Mouse (Mus musculus): Measurements from ENCODE around the gene Abca3. TPM values are rescaled to one million over a fixed set of nuclear protein-coding genes. Genes with fewer than 3 reads are reported as not detected.
"Not testable (repeated sequence)": the region's sequence is repeated elsewhere in the genome, so short reads cannot be mapped to it uniquely, and the experiment has no call there.

Abca3 gene
- polyA plus RNA-seq, 1 experiment: 32.6 TPM

DNA sequence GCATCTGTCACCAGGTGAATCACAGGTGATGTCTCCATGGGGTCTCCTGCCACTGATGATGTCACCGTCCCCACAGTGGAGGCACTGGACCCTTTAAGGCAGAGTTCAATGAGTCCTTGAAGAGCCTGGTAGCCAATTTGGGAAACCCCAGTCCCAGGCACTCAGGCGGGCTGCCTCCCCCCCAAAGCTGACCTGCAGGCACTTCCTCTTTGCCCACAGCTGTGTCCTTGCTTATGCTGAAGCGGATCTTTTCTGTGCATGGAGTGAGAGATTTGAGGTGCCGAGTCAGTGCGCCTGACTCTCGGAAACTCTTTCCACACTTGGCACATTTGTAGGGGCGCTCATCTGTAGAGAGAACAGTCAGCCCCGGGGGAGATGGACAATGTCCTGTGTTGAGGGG lies 94.8 kb downstream of the Abca3 start:
- Histone ChIP-seq H3K27me3 (ENCODE audit: control insufficient read depth, insufficient read depth, low read length) (no peaks in the 10 kb centered on the region), H3K27ac (ENCODE audit: insufficient read depth, low read length) (no peak overlapping the region), H3K36me3 (ENCODE audit: control insufficient read depth, insufficient read depth, low read length) (peaks cover 50% of the 10 kb centered on the region), H3K4me3 (ENCODE audit: extremely low read depth, insufficient read depth, insufficient read length) (no peak overlapping the region), H3K4me1 (ENCODE audit: control insufficient read depth, insufficient read depth, insufficient read length) (no peaks in the 10 kb centered on the region)
- DNase-seq (ENCODE audit: low read depth in 1 of 2, low spot score in 2 of 2): no peak
- no peak for TF ChIP-seq POLR2A (IDR thresholded peaks at IDR 0.05; ENCODE audit: low read depth, low read length)
- TF ChIP-seq CTCF (IDR thresholded peaks at IDR 0.05; ENCODE audit: extremely low read depth, insufficient read depth, insufficient read length, insufficient replicate concordance): no peak
- WGBS: 81% methylated on average over 8 of the region's 8 CpGs

DNA sequence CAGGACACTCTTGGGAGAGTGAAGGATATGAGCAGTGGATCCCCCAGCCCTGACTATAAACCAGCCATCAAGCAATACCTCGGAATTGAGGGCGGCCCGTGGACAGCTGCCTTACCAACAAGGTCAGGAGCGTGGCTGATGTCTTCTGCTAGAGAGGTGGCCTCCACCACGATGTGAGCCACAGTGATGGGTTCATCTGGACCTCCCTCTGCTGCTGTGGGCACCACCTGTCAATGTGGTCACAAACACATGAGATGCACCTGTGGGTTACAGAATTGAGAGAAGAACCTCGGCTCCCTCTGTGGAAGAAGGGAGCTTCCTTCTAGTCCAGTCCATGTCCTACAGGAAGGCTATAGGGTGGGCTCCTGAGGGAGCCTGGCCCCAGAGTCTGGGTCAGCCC lies 97.8 kb downstream of the Abca3 start:
- WGBS: 78% methylated on average over 6 of the region's 6 CpGs
- no peak overlapping the region for H3K27ac ChIP-seq (ENCODE audit: insufficient read depth, low read length)
- DNase-seq (ENCODE audit: low read depth in 1 of 2, low spot score in 2 of 2): no peak
- H3K36me3 ChIP-seq (ENCODE audit: control insufficient read depth, insufficient read depth, low read length): peaks cover 44% of the 10 kb centered on the region
- no peaks in the 10 kb centered on the region for H3K27me3 ChIP-seq (ENCODE audit: control insufficient read depth, insufficient read depth, low read length)
- H3K4me3 ChIP-seq (ENCODE audit: extremely low read depth, insufficient read depth, insufficient read length): no peak overlapping the region
- no peaks in the 10 kb centered on the region; the same call in 1 of the 2 replicates for H3K4me1 ChIP-seq (ENCODE audit: control insufficient read depth, insufficient read depth, insufficient read length)
- TF ChIP-seq POLR2A (IDR thresholded peaks at IDR 0.05; ENCODE audit: low read depth, low read length): no peak
- no peak for TF ChIP-seq CTCF (IDR thresholded peaks at IDR 0.05; ENCODE audit: extremely low read depth, insufficient read depth, insufficient read length, insufficient replicate concordance)

GRCm38 (mm10) chr17:24451220-24451619 lies 99.5 kb downstream of the Abca3 start:
- Histone ChIP-seq H3K4me3 (ENCODE audit: extremely low read depth, insufficient read depth, insufficient read length) (no peak overlapping the region), H3K36me3 (ENCODE audit: control insufficient read depth, insufficient read depth, low read length) (peaks cover 29% of the 10 kb centered on the region), H3K4me1 (ENCODE audit: control insufficient read depth, insufficient read depth, insufficient read length) (no peaks in the 10 kb centered on the region; the same call in 1 of the 2 replicates), H3K27ac (ENCODE audit: insufficient read depth, low read length) (no peak overlapping the region), H3K27me3 (ENCODE audit: control insufficient read depth, insufficient read depth, low read length) (no peaks in the 10 kb centered on the region)
- 97% methylated on average over 6 of the region's 6 CpGs for WGBS
- TF ChIP-seq CTCF (IDR thresholded peaks at IDR 0.05; ENCODE audit: extremely low read depth, insufficient read depth, insufficient read length, insufficient replicate concordance) (no peak), POLR2A (IDR thresholded peaks at IDR 0.05; ENCODE audit: low read depth, low read length) (no peak)
- DNase-seq (ENCODE audit: low read depth in 1 of 2, low spot score in 2 of 2): no peak

GRCm38 (mm10) chr17:24453372-24453771 lies 101.6 kb downstream of the Abca3 start:
- TF ChIP-seq CTCF (IDR thresholded peaks at IDR 0.05; ENCODE audit: extremely low read depth, insufficient read depth, insufficient read length, insufficient replicate concordance) (no peak), POLR2A (IDR thresholded peaks at IDR 0.05; ENCODE audit: low read depth, low read length) (no peak)
- no peak overlapping the region for H3K4me3 ChIP-seq (ENCODE audit: extremely low read depth, insufficient read depth, insufficient read length)
- no peak for DNase-seq (ENCODE audit: low read depth in 1 of 2, low spot score in 2 of 2)
- H3K4me1 ChIP-seq (ENCODE audit: control insufficient read depth, insufficient read depth, insufficient read length): no peaks in the 10 kb centered on the region; the same call in 1 of the 2 replicates
- H3K27me3 ChIP-seq (ENCODE audit: control insufficient read depth, insufficient read depth, low read length): no peaks in the 10 kb centered on the region
- no peak overlapping the region for H3K27ac ChIP-seq (ENCODE audit: insufficient read depth, low read length)
- H3K36me3 ChIP-seq (ENCODE audit: control insufficient read depth, insufficient read depth, low read length): peaks cover 9% of the 10 kb centered on the region
- 78% methylated on average over 2 of the region's 2 CpGs for WGBS

GRCm38 (mm10) chr17:24454218-24454755 lies 102.5 kb downstream of the Abca3 start:
- TF ChIP-seq POLR2A (IDR thresholded peaks at IDR 0.05; ENCODE audit: low read depth, low read length) (no peak), CTCF (IDR thresholded peaks at IDR 0.05; ENCODE audit: extremely low read depth, insufficient read depth, insufficient read length, insufficient replicate concordance) (no peak)
- Histone ChIP-seq H3K27me3 (ENCODE audit: control insufficient read depth, insufficient read depth, low read length) (no peaks in the 10 kb centered on the region), H3K27ac (ENCODE audit: insufficient read depth, low read length) (peak overlapping the region; percentile 94), H3K4me3 (ENCODE audit: extremely low read depth, insufficient read depth, insufficient read length) (peak overlapping the region; percentile 86), H3K4me1 (ENCODE audit: control insufficient read depth, insufficient read depth, insufficient read length) (no peaks in the 10 kb centered on the region; the same call in 1 of the 2 replicates), H3K36me3 (ENCODE audit: control insufficient read depth, insufficient read depth, low read length) (peaks cover 6% of the 10 kb centered on the region)
- 2% methylated on average over 14 of the region's 14 CpGs for WGBS
- no peak for DNase-seq (ENCODE audit: low read depth in 1 of 2, low spot score in 2 of 2)

- Histone ChIP-seq H3K4me3 (ENCODE audit: extremely low read depth, insufficient read depth, insufficient read length) (peak overlapping the region; percentile 86), H3K27me3 (ENCODE audit: control insufficient read depth, insufficient read depth, low read length) (no peaks in the 10 kb centered on the region), H3K36me3 (ENCODE audit: control insufficient read depth, insufficient read depth, low read length) (peaks cover 2% of the 10 kb centered on the region; the same call in 1 of the 2 replicates), H3K27ac (ENCODE audit: insufficient read depth, low read length) (peak overlapping the region; percentile 94), H3K4me1 (ENCODE audit: control insufficient read depth, insufficient read depth, insufficient read length) (no peaks in the 10 kb centered on the region; the same call in 1 of the 2 replicates)
- peak; percentile 84 for TF ChIP-seq POLR2A (IDR thresholded peaks at IDR 0.05; ENCODE audit: low read depth, low read length)
- no peak for TF ChIP-seq CTCF (IDR thresholded peaks at IDR 0.05; ENCODE audit: extremely low read depth, insufficient read depth, insufficient read length, insufficient replicate concordance)
- WGBS: under 1% methylated on average over 67 of the region's 67 CpGs
- peak; percentile 99 to 100 for DNase-seq (ENCODE audit: low read depth in 1 of 2, low spot score in 2 of 2)
These were observed 103.2 kb downstream of the Abca3 start for GRCm38 (mm10) chr17:24454756-24455522.

GRCm38 (mm10) chr17:24455523-24456206 lies 103.9 kb downstream of the Abca3 start:
- H3K36me3 ChIP-seq (ENCODE audit: control insufficient read depth, insufficient read depth, low read length); H3K4me3 ChIP-seq (ENCODE audit: extremely low read depth, insufficient read depth, insufficient read length); H3K27ac ChIP-seq (ENCODE audit: insufficient read depth, low read length); DNase-seq (ENCODE audit: low read depth in 1 of 2, low spot score in 2 of 2); H3K27me3 ChIP-seq (ENCODE audit: control insufficient read depth, insufficient read depth, low read length); H3K4me1 ChIP-seq (ENCODE audit: control insufficient read depth, insufficient read depth, insufficient read length): not testable (repeated sequence)
- WGBS: 51% methylated on average over 10 of the region's 10 CpGs
